Mouse (Mus musculus) adrenal gland (tissue): ENCODE results near the gene Fis1.
"Not testable (repeated sequence)": the region's sequence is repeated elsewhere in the genome, so short reads cannot be mapped to it uniquely, and the experiment has no call there.

Experiments
- intact Hi-C: fragments of 180-260 bp; cut with DNase I; formaldehyde crosslinking; loops from one replicate; pipeline ENCODE4 v1.15.1; 2025

Fis1 gene

DNA sequence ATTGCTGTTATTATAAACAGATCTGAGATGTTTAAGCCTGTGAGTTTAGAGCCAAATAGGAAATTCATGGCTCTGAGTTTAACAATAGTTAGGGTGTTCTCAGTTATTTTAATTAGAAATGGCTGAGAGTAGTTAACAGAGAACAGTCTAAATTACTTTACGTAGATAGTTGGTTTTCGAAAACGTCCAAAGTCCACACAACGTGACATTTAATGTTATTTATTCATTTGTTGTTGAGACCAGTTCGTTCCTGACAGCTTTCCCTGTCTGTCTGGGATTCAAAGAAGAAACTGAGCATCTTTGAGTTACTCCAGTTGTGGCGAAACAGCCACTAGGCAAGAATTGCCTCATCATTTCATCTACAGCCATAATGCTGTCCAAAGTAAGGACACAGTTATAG, 13.0 kb upstream of the Fis1 start:
- intact Hi-C loops = not testable (repeated sequence)

DNA sequence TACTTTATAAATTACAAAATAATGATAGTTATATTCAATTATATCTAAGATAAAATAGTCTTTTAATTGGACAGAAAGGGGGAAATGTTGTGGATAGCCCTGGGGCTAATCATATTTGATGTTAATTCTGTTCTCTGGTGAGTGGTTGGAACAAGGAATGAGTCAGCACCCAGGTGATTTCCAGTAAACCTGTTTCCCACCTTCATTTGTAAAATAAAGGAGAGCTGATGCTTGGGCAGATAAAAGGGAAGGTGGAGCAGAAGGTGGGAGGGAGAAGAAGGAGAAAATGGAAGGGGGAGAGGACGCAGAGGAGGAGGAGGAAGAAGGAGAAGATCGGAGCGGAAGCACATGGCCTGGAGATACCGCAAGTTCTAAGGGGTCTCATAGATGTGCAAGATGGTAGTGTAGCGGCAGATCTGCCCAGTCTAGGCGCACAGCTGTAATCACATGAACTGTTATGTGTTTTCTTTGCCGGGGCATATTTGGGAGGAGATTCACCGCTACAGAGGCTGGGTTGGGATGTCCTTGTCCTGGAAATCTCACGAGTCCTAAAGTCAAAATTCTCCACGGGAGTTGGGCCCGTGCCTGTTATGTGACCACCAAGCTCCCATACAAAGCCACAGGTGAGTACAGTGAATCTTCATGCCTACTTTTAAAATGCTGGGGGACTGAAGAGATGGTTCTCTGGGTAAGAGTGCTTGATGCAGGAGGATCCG, 12.1 kb upstream of the Fis1 start:
- intact Hi-C loops = no loop called here

DNA sequence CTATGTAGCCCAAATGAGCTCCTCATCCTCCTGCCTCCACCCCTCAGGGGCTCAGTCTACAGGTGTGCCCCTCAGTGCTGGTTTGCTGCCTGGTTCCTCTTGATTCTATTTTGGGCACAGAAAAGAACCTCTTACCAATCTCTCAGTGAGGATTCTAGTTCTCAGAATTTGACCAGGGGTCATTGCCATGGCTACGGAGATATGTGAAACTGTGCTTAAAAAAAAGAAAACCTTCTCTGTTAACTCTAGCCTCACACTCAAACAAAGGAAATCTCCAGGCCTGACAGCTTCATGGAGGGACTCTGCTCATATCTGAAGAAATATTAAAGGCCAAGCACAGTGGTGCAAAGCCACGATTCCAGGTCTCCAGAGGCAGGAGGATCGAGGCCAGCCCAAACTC, 10.3 kb upstream of the Fis1 start:
- intact Hi-C loops = no loop called here

GRCm38 (mm10) chr5:136943382-136943781, 9.7 kb upstream of the Fis1 start:
- intact Hi-C loops = no loop called here

GRCm38 (mm10) chr5:136945084-136945483, 8.0 kb upstream of the Fis1 start:
- intact Hi-C loops = no loop called here

GRCm38 (mm10) chr5:136947874-136948273, 5.2 kb upstream of the Fis1 start:
- intact Hi-C loops = no loop called here

DNA sequence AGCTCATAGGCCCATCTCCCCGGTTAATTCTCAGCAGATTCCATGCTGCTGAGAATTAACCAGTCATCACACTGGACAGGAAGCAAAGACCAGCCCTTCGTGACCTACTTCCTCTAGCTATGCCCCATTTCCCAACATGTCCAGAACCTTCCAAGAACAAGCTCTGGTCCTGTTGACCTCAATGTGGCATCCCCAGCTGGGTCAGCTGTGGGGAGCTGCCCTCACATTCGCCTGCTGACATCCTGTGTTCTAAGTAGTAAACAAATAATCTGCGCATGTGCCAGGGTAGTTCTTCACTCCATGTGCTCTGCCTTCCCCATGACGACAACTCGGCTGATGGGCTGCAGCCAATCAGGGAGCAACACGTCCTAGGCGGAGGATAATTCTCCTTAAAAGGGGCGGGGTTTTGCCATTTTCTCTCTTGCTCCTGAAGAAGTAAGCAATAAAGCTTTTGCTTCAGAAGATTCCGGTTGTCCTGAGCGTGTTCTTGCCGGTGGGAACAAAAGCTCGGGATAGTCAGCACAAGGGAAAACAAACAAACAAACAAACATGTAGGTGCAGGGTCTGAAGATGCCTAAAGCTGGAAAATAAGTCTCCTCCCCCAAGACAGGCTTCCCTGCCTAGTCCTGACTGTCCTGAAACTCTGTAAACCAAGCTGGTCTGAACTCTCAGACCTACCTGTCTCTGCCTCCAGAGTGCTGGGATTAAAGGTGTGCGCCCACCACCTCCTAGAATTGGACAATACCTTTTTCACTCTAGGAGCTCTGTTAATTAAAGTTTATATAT, 3.3 kb upstream of the Fis1 start:
- intact Hi-C loops = not testable (repeated sequence)

GRCm38 (mm10) chr5:136950521-136950920, 2.6 kb upstream of the Fis1 start:
- intact Hi-C loops = no loop called here

GRCm38 (mm10) chr5:136952153-136952552, 922 bp upstream of the Fis1 start:
- intact Hi-C loops = no loop called here

DNA sequence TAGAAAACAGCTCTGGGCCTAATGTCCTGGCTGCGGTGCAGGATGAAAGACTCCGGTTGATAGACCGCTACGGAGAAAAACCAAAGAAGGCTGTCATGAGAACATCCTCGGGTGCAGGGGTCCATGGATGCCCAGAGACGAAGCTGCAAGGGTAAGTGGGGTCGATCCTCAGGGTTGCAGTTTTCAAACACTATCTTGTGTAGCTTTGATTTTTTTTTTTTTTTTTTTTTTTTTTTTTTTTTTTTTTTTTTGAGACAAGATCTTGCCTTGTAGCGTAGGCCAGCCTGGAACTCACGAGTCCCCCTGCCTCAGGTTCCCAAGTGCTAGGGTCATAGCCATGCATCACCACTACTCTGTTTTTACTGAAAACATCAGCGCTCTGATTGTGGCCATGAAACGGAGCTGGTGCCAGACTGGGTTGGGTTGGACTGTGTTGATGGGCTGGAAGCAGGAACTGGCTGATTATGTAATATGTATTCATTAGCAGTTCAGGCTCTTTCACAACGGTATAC, 421 bp downstream of the Fis1 start:
- intact Hi-C loops = no loop called here

DNA sequence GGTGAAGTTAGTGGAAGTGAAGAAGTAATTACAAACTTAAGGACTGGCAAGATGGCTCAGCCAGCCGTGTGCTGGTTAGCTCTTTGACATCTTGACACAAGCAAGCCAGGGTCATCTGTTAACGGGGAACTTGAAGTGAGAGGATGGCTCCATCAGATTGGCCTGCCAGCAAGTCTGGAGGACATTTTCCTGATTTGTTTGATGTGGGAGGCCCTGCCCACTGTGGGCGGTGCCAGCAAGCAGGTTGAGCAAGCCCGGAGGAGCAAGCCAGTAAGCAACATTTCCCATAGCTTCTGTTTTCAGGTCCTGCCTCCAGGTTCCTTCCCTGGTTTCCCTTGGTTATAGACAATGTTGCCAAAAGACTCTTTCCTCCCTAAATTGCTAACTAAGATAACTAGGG, 2.5 kb downstream of the Fis1 start:
- intact Hi-C loops = no loop called here

DNA sequence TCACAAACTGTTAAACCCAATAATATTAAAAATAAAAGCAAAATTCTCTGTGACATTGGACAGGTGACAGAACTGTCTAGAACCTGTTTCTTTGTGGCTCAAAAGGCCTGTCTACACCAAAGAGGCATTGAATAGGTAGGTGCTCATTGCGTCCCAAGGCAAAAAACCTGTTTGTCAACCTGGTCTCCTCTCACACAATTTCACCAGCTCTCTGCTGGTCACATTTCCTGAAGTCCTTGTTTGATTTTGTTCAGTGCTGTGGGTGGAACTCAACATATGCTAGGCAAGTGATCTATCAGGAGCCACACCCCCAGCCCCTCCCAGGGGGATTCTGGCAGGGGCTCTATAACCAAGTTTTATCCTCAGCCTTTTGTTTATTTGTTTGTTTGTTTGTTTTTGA, 4.2 kb downstream of the Fis1 start:
- intact Hi-C loops = no loop called here

DNA sequence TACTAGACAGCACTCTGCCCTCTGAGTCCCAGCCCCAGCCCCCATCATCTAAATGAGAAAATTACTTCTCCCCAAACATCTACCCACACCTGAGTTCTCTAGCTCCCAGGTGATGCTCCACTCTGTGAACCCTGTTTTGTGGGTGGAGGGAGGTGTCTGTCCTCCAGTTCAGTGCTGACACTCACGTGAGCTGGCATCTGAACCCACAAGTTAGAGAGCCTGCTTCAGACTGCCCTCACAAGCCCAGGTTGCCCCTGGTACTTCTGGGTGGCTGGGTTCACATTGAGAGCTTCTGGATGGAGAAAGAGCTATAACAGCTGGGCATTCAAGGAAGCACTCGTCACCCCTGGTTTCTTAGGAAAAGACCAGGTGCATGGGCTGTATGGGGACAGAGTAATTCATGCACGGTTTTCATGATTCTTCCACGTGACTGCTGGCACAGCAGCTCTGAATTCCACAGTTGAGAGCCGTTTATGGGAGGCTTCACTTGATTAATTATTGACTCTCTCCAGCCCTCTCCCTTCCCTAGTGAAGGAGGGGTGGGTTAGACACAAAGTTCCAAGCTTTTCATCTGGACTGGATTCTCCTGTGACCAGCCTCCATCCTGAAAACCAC, 6.0 kb downstream of the Fis1 start:
- intact Hi-C loops = no loop called here

DNA sequence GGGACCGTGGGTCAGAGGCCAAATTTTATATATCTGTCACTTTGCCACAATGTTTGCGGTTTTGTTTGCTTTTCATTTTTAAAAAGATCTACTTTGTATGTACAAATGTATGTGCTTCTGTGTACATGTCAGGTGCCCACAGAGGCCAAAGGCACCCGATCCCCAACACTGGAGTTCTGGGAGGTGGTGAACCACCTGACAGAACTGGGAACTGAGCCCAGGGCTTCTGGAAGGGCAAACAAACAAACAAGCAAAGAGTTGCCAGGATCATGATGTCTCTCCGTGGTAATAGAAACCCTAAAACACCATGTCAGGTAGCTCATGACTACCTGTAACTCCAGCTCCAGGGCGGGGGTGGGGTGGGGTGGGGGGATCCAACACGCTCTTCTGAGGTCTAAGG, 7.0 kb downstream of the Fis1 start:
- intact Hi-C loops = no loop called here

- intact Hi-C loops = no loop called here
Observed at GRCm38 (mm10) chr5:136961334-136961982, 8.4 kb downstream of the Fis1 start.

DNA sequence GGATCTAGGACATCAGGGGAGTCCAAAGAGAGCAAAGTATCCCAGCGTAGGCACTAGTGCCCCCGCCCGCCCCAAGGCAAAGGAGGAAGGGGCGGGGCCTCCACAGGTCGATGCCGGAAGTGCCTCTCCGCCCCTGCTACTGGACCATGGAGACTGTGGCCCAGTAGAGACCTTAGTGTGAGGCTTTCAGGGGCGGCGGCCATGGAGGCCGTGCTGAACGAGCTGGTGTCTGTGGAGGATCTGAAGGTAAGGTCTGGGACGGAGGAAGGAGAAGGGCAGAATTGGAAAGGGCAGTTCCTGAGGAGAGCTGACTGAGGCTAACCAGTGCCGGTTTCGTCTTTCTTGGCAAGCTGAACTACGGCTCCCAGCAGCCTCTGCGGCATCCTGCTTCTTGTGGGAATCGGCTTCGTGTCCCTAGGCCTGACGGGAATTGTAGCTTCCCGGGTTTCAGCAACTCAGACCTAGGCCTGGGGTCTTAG, 8.9 kb downstream of the Fis1 start:
- intact Hi-C loops = no loop called here

DNA sequence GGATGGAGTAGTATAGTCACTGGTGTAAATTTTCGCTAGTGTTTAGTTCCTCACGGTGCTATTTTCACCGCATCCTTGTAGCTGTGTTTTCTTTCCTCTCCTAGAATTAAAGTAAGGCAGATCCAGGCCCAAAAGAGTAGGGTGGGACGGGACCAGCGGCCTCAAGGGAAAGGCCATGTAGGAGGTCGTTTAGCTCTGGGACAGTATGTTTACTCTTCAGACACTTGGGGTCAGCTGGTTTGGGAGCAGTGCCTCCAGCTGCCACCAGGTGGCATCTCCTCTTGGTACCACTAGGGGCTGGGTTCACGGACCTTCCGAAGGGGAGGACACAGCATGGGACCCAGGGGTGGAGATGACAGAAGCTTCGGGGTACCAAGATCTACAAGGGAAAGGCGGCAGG, 9.4 kb downstream of the Fis1 start:
- intact Hi-C loops = no loop called here

- intact Hi-C loops = no loop called here
Observed at GRCm38 (mm10) chr5:136962966-136963540, 10.0 kb downstream of the Fis1 start.

DNA sequence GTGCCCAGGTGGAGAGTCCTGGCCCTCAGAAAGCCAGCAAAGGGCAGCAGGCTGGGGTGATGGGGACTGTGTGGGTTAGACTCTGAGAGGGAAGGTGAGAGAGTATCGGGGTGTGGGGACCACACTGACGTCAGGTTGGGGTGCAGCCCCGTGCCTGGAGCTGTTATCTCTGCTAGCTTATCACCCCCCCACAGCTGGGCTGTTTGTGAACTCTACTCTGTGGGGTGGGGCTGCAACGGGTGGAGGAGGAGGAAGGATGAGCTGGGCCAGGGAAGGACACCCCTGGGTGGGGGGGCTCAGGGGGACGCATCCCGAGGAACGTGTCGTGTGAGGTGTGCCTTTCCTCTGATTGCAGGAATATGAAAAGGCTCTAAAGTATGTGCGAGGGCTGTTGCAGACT, 12.1 kb downstream of the Fis1 start:
- intact Hi-C loops = no loop called here

GRCm38 (mm10) chr5:136965686-136966085, 12.6 kb downstream of the Fis1 start:
- intact Hi-C loops = no loop called here

- intact Hi-C loops = no loop called here
Observed at GRCm38 (mm10) chr5:136966331-136966730, 13.3 kb downstream of the Fis1 start, which contains the start of gene Cldn15. Gene Cldn15 (plus strand): TSS chr5:136966616.
